In genomic region chr6:17224852-17225251, GRCm38 (mm10) we compare ENCODE assay signal across 10 mouse cellular contexts. TPM values are rescaled to one million over a fixed set of nuclear protein-coding genes. Genes with fewer than 3 reads are reported as not detected.
DNase-seq lines count a peak whose midpoint lies in the region; ATAC-seq and TF ChIP-seq lines count a peak whose summit lies in the region.
"Had no signal": no experiment of that assay in that cellular context is flagged by ENCODE, and none has a peak within 500 bp of the region (broad histone marks: within the 10 kb centered on the region; RNA-seq: fewer than 3 reads in every experiment).

No protein-coding gene starts in this region.

- peak; percentile 21 for DNase-seq in kidney, adult 11 months
- peak; percentile 61 for DNase-seq in adipocyte (ENCODE audit: low spot score)
- DNase-seq in lung, postnatal 0 days (ENCODE audit: low spot score): peak; percentile 73
- DNase-seq in cerebellum, adult 9-11 months: no peak
- no peak for DNase-seq in embryo, embryonic 10.5 days (ENCODE audit: low spot score)

- TF ChIP-seq CTCF in lung, postnatal 0 days (IDR thresholded peaks at IDR 0.05): no peak

- H3K27me3 ChIP-seq in kidney, embryonic 16.5 days (ENCODE audit: insufficient read depth, low read length): no peaks in the 10 kb centered on the region
- no peaks in the 10 kb centered on the region for H3K27me3 ChIP-seq in heart, embryonic 13.5 days (replicated peaks)
- no peaks in the 10 kb centered on the region for H3K27me3 ChIP-seq in lung, postnatal 0 days (replicated peaks; ENCODE audit: insufficient read depth, low read length)
- no peaks in the 10 kb centered on the region for H3K27me3 ChIP-seq in forebrain, embryonic 13.5 days
- H3K27me3 ChIP-seq: stomach, embryonic 15.5 days had no signal

- no peaks in the 10 kb centered on the region for H3K9me3 ChIP-seq in kidney, embryonic 16.5 days (ENCODE audit: low read length)
- peaks cover 9% of the 10 kb centered on the region for H3K9me3 ChIP-seq in heart, embryonic 13.5 days
- no peaks in the 10 kb centered on the region for H3K9me3 ChIP-seq in lung, postnatal 0 days (ENCODE audit: low read length)
- H3K9me3 ChIP-seq in forebrain, embryonic 13.5 days (replicated peaks): no peaks in the 10 kb centered on the region
- H3K9me3 ChIP-seq: stomach, embryonic 15.5 days had no signal

- H3K9ac ChIP-seq in kidney, embryonic 16.5 days (replicated peaks; ENCODE audit: low read length): no peak overlapping the region
- H3K9ac ChIP-seq in heart, embryonic 13.5 days: no peak overlapping the region
- H3K9ac ChIP-seq in lung, postnatal 0 days (replicated peaks; ENCODE audit: low read depth): no peak overlapping the region
- H3K9ac ChIP-seq in forebrain, embryonic 13.5 days: no peak overlapping the region
- H3K9ac ChIP-seq: stomach, embryonic 15.5 days had no signal

- peak; percentile 77 for TF ChIP-seq EP300 in lung, postnatal 0 days (IDR thresholded peaks at IDR 0.05)

- H3K4me3 ChIP-seq in kidney, embryonic 16.5 days (ENCODE audit: low read length): no peak overlapping the region
- no peak overlapping the region for H3K4me3 ChIP-seq in heart, embryonic 13.5 days
- H3K4me3 ChIP-seq in lung, postnatal 0 days (ENCODE audit: low read depth, low read length): no peak overlapping the region
- H3K4me3 ChIP-seq in forebrain, embryonic 13.5 days: no peak overlapping the region
- H3K4me3 ChIP-seq: stomach, embryonic 15.5 days had no signal

- no peak overlapping the region for H3K27ac ChIP-seq in kidney, embryonic 16.5 days (ENCODE audit: low read length)
- H3K27ac ChIP-seq in heart, embryonic 13.5 days (replicated peaks): 0 out of 2 replicates have a peak overlapping the region, but pooled peaks have one; percentile 17
- no peak overlapping the region for H3K27ac ChIP-seq in lung, postnatal 0 days (ENCODE audit: low read length)
- H3K27ac ChIP-seq in forebrain, embryonic 13.5 days: no peak overlapping the region
- H3K27ac ChIP-seq: stomach, embryonic 15.5 days had no signal

- H3K36me3 ChIP-seq in kidney, embryonic 16.5 days (ENCODE audit: insufficient read depth, low read length): no peaks in the 10 kb centered on the region
- no peaks in the 10 kb centered on the region for H3K36me3 ChIP-seq in heart, embryonic 13.5 days
- H3K36me3 ChIP-seq in lung, postnatal 0 days (ENCODE audit: insufficient read depth, low read length): no peaks in the 10 kb centered on the region
- no peaks in the 10 kb centered on the region for H3K36me3 ChIP-seq in forebrain, embryonic 13.5 days (ENCODE audit: poor library complexity, severe bottlenecking)
- H3K36me3 ChIP-seq: stomach, embryonic 15.5 days had no signal

- no peaks in the 10 kb centered on the region for H3K4me1 ChIP-seq in kidney, embryonic 16.5 days (ENCODE audit: insufficient read depth, low read length)
- H3K4me1 ChIP-seq in heart, embryonic 13.5 days: peaks cover 4% of the 10 kb centered on the region; the same call in 1 of the 2 replicates
- H3K4me1 ChIP-seq in lung, postnatal 0 days (ENCODE audit: insufficient read depth, low read depth, low read length): no peaks in the 10 kb centered on the region
- H3K4me1 ChIP-seq in forebrain, embryonic 13.5 days: no peaks in the 10 kb centered on the region
- H3K4me1 ChIP-seq: stomach, embryonic 15.5 days had no signal

- ATAC-seq in kidney, embryonic 16.5 days (ENCODE audit: low FRiP score, low TSS enrichment): no peak
- ATAC-seq in heart, embryonic 13.5 days (ENCODE audit: extremely low read depth, insufficient number of reproducible peaks, low FRiP score, low TSS enrichment): no peak
- ATAC-seq in lung, postnatal 0 days: peak; percentile 77
- ATAC-seq in forebrain, embryonic 13.5 days: no peak
- ATAC-seq: inflammation-experienced regulatory T-cells, adult 6 months had no signal

- 64% methylated on average over 5 of the region's 5 CpGs for WGBS in kidney, embryonic 16.5 days
- 46% methylated on average over 5 of the region's 5 CpGs for WGBS in heart, embryonic 13.5 days
- 20% methylated on average over 5 of the region's 5 CpGs for WGBS in lung, postnatal 0 days
- WGBS in forebrain, embryonic 13.5 days: 89% methylated on average over 5 of the region's 5 CpGs

- H3K4me2 ChIP-seq in kidney, embryonic 16.5 days (replicated peaks; ENCODE audit: low read depth, low read length): no peak overlapping the region
- no peak overlapping the region for H3K4me2 ChIP-seq in heart, embryonic 13.5 days
- no peak overlapping the region for H3K4me2 ChIP-seq in lung, postnatal 0 days (replicated peaks; ENCODE audit: low read depth, low read length)
- H3K4me2 ChIP-seq in forebrain, embryonic 13.5 days: no peak overlapping the region
- H3K4me2 ChIP-seq: stomach, embryonic 15.5 days had no signal

RNA-seq across cellular contexts. Expression of gene Cav2, which starts 56.1 kb away (rescaled TPM):
- 38.1 and 40.9 TPM in 2 replicates for polyA plus RNA-seq in kidney, embryonic 16.5 days (2015; fragmentation: Nextera tagmentation; extraction: Ambion mirVana)
- polyA plus RNA-seq in heart, embryonic 13.5 days (2015; fragmentation: Nextera tagmentation; extraction: Ambion mirVana): 23.4 and 26.2 TPM in 2 replicates
- polyA plus RNA-seq in lung, postnatal 0 days (2015; fragmentation: Nextera tagmentation; extraction: Ambion mirVana): 318 and 355 TPM in 2 replicates
- polyA plus RNA-seq in forebrain, embryonic 13.5 days (2015; fragmentation: Nextera tagmentation; extraction: Ambion mirVana): 7.8 and 8.1 TPM in 2 replicates

Comparison
In these comparisons a context has a peak if more than half of its experiments do, and no peak if none do; other contexts are left out.
1. DNase-seq: peak in kidney, adult 11 months (single experiment), adipocyte (single experiment) and lung, postnatal 0 days (single experiment); none in cerebellum, adult 9-11 months (single experiment) and embryo, embryonic 10.5 days (single experiment).